Mouse (Mus musculus): ENCODE data around the gene Mt2. TPM values are rescaled to one million over a fixed set of nuclear protein-coding genes. Genes with fewer than 3 reads are reported as not detected.

Mt2 gene
- polyA plus RNA-seq, 1 experiment, result 591 TPM

- no peak for TF ChIP-seq CTCF (IDR thresholded peaks at IDR 0.05; ENCODE audit: extremely low read depth, insufficient read depth, low read length)
- peak; percentile 95 for TF ChIP-seq POLR2A (IDR thresholded peaks at IDR 0.05; ENCODE audit: extremely low read depth, insufficient read depth, low read length)
- H3K4me1 ChIP-seq (ENCODE audit: control insufficient read depth, insufficient read depth, low read length), result peaks cover 6% of the 10 kb centered on the region
- peak within 1 kb of the TSS; percentile 48; the same call in 1 of the 2 replicates for H3K27ac ChIP-seq (ENCODE audit: insufficient read depth, low read length)
- peak within 1 kb of the TSS; percentile 71 for H3K4me3 ChIP-seq (ENCODE audit: insufficient read depth, low read length)
Observed at GRCm38 (mm10) chr8:94214252-94215173, 42.0 kb downstream of the Mt2 start, which contains the start of gene Nup93. Gene Nup93 (plus strand): TSS chr8:94214564.

Other genes starting within 250 kb of the Mt2 start
- gene Amfr, start 159.8 kb upstream of the Mt2 start, polyA plus RNA-seq (2012; rRNA removed), result 110 and 115 TPM in 2 replicates
- 31.1 and 32.1 TPM in 2 replicates for gene Nudt21, start 135.6 kb upstream of the Mt2 start, polyA plus RNA-seq (2012; rRNA removed)
- gene Ogfod1, start 135.5 kb upstream of the Mt2 start, polyA plus RNA-seq (2012; rRNA removed), result 61.4 and 65.9 TPM in 2 replicates
- 67.3 and 72.9 TPM in 2 replicates for gene Bbs2, start 73.7 kb upstream of the Mt2 start, polyA plus RNA-seq (2012; rRNA removed)
- gene Mt4, start 35.5 kb upstream of the Mt2 start, polyA plus RNA-seq (2012; rRNA removed), result not detected in 2 replicates
- gene Mt3, start 20.1 kb upstream of the Mt2 start, polyA plus RNA-seq (2012; rRNA removed), result 1,778 and 1,863 TPM in 2 replicates
- 1,137 and 1,412 TPM in 2 replicates for gene Mt1, start 6.4 kb downstream of the Mt2 start, polyA plus RNA-seq (2012; rRNA removed)
- 26.5 and 27.2 TPM in 2 replicates for gene Nup93, start 41.9 kb downstream of the Mt2 start, polyA plus RNA-seq (2012; rRNA removed)
- gene Slc12a3, start 156.5 kb downstream of the Mt2 start, polyA plus RNA-seq (2012; rRNA removed), result 0.66 and 1.0 TPM in 2 replicates
- 90.6 and 97.8 TPM in 2 replicates for gene Herpud1, start 213.8 kb downstream of the Mt2 start, polyA plus RNA-seq (2012; rRNA removed)

Measured in cortical plate, adult 2 months (tissue).